Comparison of ENCODE assay signal across 8 mouse cellular contexts in genomic region chrX:170017333-170018245, GRCm38 (mm10). TPM values are rescaled to one million over a fixed set of nuclear protein-coding genes. Genes with fewer than 3 reads are reported as not detected.
A peak's percentile ranks its signal among the peaks of the same experiment; 100 is the strongest.
DNase-seq lines count a peak whose midpoint lies in the region; ATAC-seq and TF ChIP-seq lines count a peak whose summit lies in the region.
"Not testable (repeated sequence)": the region's sequence is repeated elsewhere in the genome, so short reads cannot be mapped to it uniquely, and the experiment has no call there.

No protein-coding gene starts in this region.

- TF ChIP-seq RAD21 in CH12.LX (IDR thresholded peaks at IDR 0.05; ENCODE audit: low read depth, low read length): not testable (repeated sequence)

- peaks cover 43% of the 10 kb centered on the region for H3K79me2 ChIP-seq in CH12.LX (replicated peaks; ENCODE audit: control insufficient read depth, extremely low read depth, insufficient read depth, poor library complexity, severe bottlenecking)

- H3K4me2 ChIP-seq in CH12.LX (ENCODE audit: insufficient read depth, low read depth, poor library complexity, severe bottlenecking): peak overlapping the region; percentile 77
- not testable (repeated sequence) for H3K4me2 ChIP-seq in forebrain, embryonic 11.5 days (ENCODE audit: low read depth, low read length, severe bottlenecking); lung, embryonic 15.5 days
- peak overlapping the region; percentile 27; the same call in 1 of the 2 replicates for H3K4me2 ChIP-seq in neural tube, embryonic 14.5 days (ENCODE audit: low read depth, low read length)

- H3K36me3 ChIP-seq in CH12.LX (replicated peaks in 1 of 2; ENCODE audit: control insufficient read depth in 1 of 2, insufficient read depth in 1 of 2, low read length in 1 of 2): peaks cover 38 to 52% of the 10 kb centered on the region in 2 experiments
- peaks cover 26% of the 10 kb centered on the region; the same call in 1 of the 2 replicates for H3K36me3 ChIP-seq in forebrain, embryonic 11.5 days (ENCODE audit: control insufficient read depth, insufficient read depth, low read length)
- H3K36me3 ChIP-seq in lung, embryonic 15.5 days: peaks cover 34% of the 10 kb centered on the region
- peaks cover 33% of the 10 kb centered on the region for H3K36me3 ChIP-seq in neural tube, embryonic 14.5 days (ENCODE audit: control insufficient read depth, insufficient read depth, low read length)
- H3K36me3 ChIP-seq in thymus, adult 2 months (ENCODE audit: control insufficient read depth, insufficient read depth, low read length): peaks cover 30% of the 10 kb centered on the region

- H3K4me1 ChIP-seq in CH12.LX (ENCODE audit: control insufficient read depth in 1 of 2, insufficient read depth in 2 of 2): peaks cover 5 to 37% of the 10 kb centered on the region in 2 experiments
- not testable (repeated sequence) for H3K4me1 ChIP-seq in forebrain, embryonic 11.5 days (replicated peaks; ENCODE audit: control insufficient read depth, insufficient read depth, low read length); lung, embryonic 15.5 days; neural tube, embryonic 14.5 days (ENCODE audit: control insufficient read depth, insufficient read depth, low read length); thymus, adult 2 months (replicated peaks; ENCODE audit: control insufficient read depth, insufficient read depth, low read length)

- peak; percentile 90 for ATAC-seq in forebrain, embryonic 11.5 days (replicated peaks; ENCODE audit: low FRiP score)
- peak; percentile 83 for ATAC-seq in lung, embryonic 15.5 days (ENCODE audit: borderline replicate concordance, extremely low read depth, low FRiP score, low TSS enrichment)
- peak; percentile 84 for ATAC-seq in neural tube, embryonic 14.5 days (ENCODE audit: low read depth)

- intact Hi-C loops in heart, postnatal 10 days (cut with DNase I): not testable (repeated sequence)

- not testable (repeated sequence) for H3K27me3 ChIP-seq in CH12.LX (replicated peaks); forebrain, embryonic 11.5 days (ENCODE audit: control insufficient read depth, insufficient read depth, low read length); lung, embryonic 15.5 days; neural tube, embryonic 14.5 days (ENCODE audit: control insufficient read depth, insufficient read depth, low read length); thymus, adult 2 months (ENCODE audit: control insufficient read depth, insufficient read depth, low read length)

- TF ChIP-seq EP300 in CH12.LX (IDR thresholded peaks at IDR 0.05; ENCODE audit: low read length): not testable (repeated sequence)

- H3K4me3 ChIP-seq in CH12.LX (replicated peaks in 1 of 3; ENCODE audit: low read depth in 2 of 3, low read length in 2 of 3, poor library complexity in 1 of 3): peak overlapping the region; percentile 17 to 42 (median 18)
- not testable (repeated sequence) for H3K4me3 ChIP-seq in forebrain, embryonic 11.5 days (ENCODE audit: low read depth, low read length); lung, embryonic 15.5 days
- H3K4me3 ChIP-seq in neural tube, embryonic 14.5 days (ENCODE audit: low read depth, low read length): peak overlapping the region; percentile 13; the same call in 1 of the 2 replicates
- peak overlapping the region; percentile 0; the same call in 1 of the 2 replicates for H3K4me3 ChIP-seq in thymus, adult 2 months (ENCODE audit: control insufficient read depth, insufficient read depth, low read length)

- in situ Hi-C loops in CH12.LX (cut with MboI; ENCODE audit: low pct_ligation_motif_present, low pct_unique_long_range_greater_than_20kb, low sequenced_read_pairs): not testable (repeated sequence)

- dilution Hi-C loops in CH12.LX (cut with MboI; ENCODE audit: extremely low pct_ligation_motif_present, extremely low pct_unique_long_range_greater_than_20kb, low sequenced_read_pairs): not testable (repeated sequence)

- TF ChIP-seq POLR2A in CH12.LX (IDR thresholded peaks at IDR 0.05; ENCODE audit: low read depth, low read length); thymus, adult 2 months (IDR thresholded peaks at IDR 0.05; ENCODE audit: control insufficient read depth, extremely low read depth, insufficient read depth, low read length, poor library complexity): not testable (repeated sequence)

- 54% methylated on average over 27 of the region's 27 CpGs for WGBS in forebrain, embryonic 11.5 days
- 59% methylated on average over 27 of the region's 27 CpGs for WGBS in lung, embryonic 15.5 days
- 46% methylated on average over 27 of the region's 27 CpGs for whole genome bisulfite sequencing in neural tube, embryonic 14.5 days
- 68% methylated on average over 27 of the region's 27 CpGs for WGBS in thymus, adult 2 months

- H3K27ac ChIP-seq in CH12.LX (ENCODE audit: insufficient read depth, low read depth): peak overlapping the region; percentile 12
- H3K27ac ChIP-seq in forebrain, embryonic 11.5 days (ENCODE audit: low read depth, low read length): peak overlapping the region; percentile 7
- not testable (repeated sequence) for H3K27ac ChIP-seq in lung, embryonic 15.5 days; thymus, adult 2 months (ENCODE audit: control insufficient read depth, insufficient read depth, low read length)
- peak overlapping the region; percentile 22 for H3K27ac ChIP-seq in neural tube, embryonic 14.5 days (ENCODE audit: low read depth, low read length)

- H3K9ac ChIP-seq in CH12.LX (ENCODE audit: insufficient read depth, low read depth): peak overlapping the region; percentile 56
- H3K9ac ChIP-seq in forebrain, embryonic 11.5 days (ENCODE audit: low read length); lung, embryonic 15.5 days; neural tube, embryonic 14.5 days (replicated peaks; ENCODE audit: low read depth, low read length): not testable (repeated sequence)

- peaks cover 18% of the 10 kb centered on the region for H3K9me3 ChIP-seq in CH12.LX (replicated peaks; ENCODE audit: low read length)
- peaks cover 22% of the 10 kb centered on the region for H3K9me3 ChIP-seq in forebrain, embryonic 11.5 days (ENCODE audit: control insufficient read depth, low read length)
- H3K9me3 ChIP-seq in lung, embryonic 15.5 days: not testable (repeated sequence)
- peaks cover 19% of the 10 kb centered on the region for H3K9me3 ChIP-seq in neural tube, embryonic 14.5 days (ENCODE audit: control insufficient read depth, low read length)

- not testable (repeated sequence) for TF ChIP-seq CTCF in CH12.LX (conservative IDR thresholded peaks at IDR 0.05 in 1 of 2, IDR thresholded peaks at IDR 0.05 in 1 of 2; ENCODE audit: low read depth in 2 of 2, low read length in 2 of 2); thymus, adult 2 months (IDR thresholded peaks at IDR 0.05; ENCODE audit: borderline replicate concordance, control insufficient read depth, extremely low read depth, insufficient read depth, low read length, poor library complexity)

- peak; percentile 96 for DNase-seq in CH12.LX (ENCODE audit: extremely low read depth)
- peak; percentile 93 for DNase-seq in brain, embryonic 18.5 days (ENCODE audit: low read depth, low spot score)
- DNase-seq in forebrain, embryonic 11.5 days (ENCODE audit: low spot score): peak; percentile 94
- peak; percentile 66 to 79 for DNase-seq in heart, postnatal 10 days
- peak; percentile 94 for DNase-seq in kidney, postnatal 14 days
- peak; percentile 100 for DNase-seq in thymus, adult 2 months

RNA-seq across cellular contexts. Expression of gene Gm21887, which starts 8.1 kb away (rescaled TPM):
- total RNA-seq in CH12.LX (2012; rRNA removed): 288 and 398 TPM in 2 replicates
- total RNA-seq in CH12.LX (2014; rRNA removed): 60.4 and 62.0 TPM in 2 replicates
- polyA plus RNA-seq in CH12.LX (2012; ENCODE audit: insufficient read length, low read depth): 606 and 724 TPM in 2 replicates
- 321 and 384 TPM in 2 replicates for polyA plus RNA-seq in forebrain, embryonic 11.5 days (2014; fragmentation: Nextera tagmentation; extraction: Ambion mirVana)
- 10 to 100 TPM; 58.4 to 63.1 TPM for total RNA-seq in heart, postnatal 10 days (2021)
- 199 and 218 TPM in 2 replicates for polyA plus RNA-seq in lung, embryonic 15.5 days (2015; fragmentation: Nextera tagmentation; extraction: Ambion mirVana)
- polyA plus RNA-seq in neural tube, embryonic 14.5 days (2014; fragmentation: Nextera tagmentation; extraction: Ambion mirVana): 150 and 359 TPM in 2 replicates
- 1,607 and 1,995 TPM in 2 replicates for polyA plus RNA-seq in thymus, adult 2 months (2012; rRNA removed)
